Mouse (Mus musculus) MEL (cell line): Measurements from ENCODE around the gene Dusp22.

Experiments
- CHD2 ChIP-seq: IDR thresholded peaks from 2 replicates; pipeline ENCODE4 v1.6.1; 2011; ENCODE audit warnings: low read length, improper control_type of control experiment
- CTCF ChIP-seq, 3 experiments: IDR thresholded peaks in 2 of 3; conservative IDR thresholded peaks in 1 of 3; 2 replicates each; pipeline ENCODE4 v1.5.1; 2011 to 2012; ENCODE audit warnings: low read length in 3 of 3, low read depth in 2 of 3, mild to moderate bottlenecking in 2 of 3, improper control_type of control experiment in 1 of 3, inconsistent platforms in 1 of 3, mixed read lengths in 1 of 3, moderate library complexity in 1 of 3; ENCODE audit not compliant: control insufficient read depth in 1 of 3, insufficient read depth in 1 of 3, poor library complexity in 1 of 3, severe bottlenecking in 1 of 3
- EP300 ChIP-seq, 2 experiments: IDR thresholded peaks; 2 replicates each; pipeline ENCODE4 v1.6.1; 2011; ENCODE audit warnings: improper control_type of control experiment in 2 of 2, low read length in 2 of 2, low read depth in 1 of 2, mild to moderate bottlenecking in 1 of 2
- GABPA ChIP-seq: IDR thresholded peaks from 2 replicates; pipeline ENCODE4 v1.6.1; 2012; ENCODE audit warnings: low read depth, mild to moderate bottlenecking, inconsistent platforms, low read length, improper control_type of control experiment, moderate library complexity
- HCFC1 ChIP-seq: IDR thresholded peaks from 2 replicates; pipeline ENCODE4 v1.6.1; 2012; ENCODE audit warnings: low read depth, mild to moderate bottlenecking, inconsistent platforms, low read length, improper control_type of control experiment, moderate library complexity
- MAFK ChIP-seq: IDR thresholded peaks from 2 replicates; pipeline ENCODE4 v1.6.1; 2011; ENCODE audit warnings: low read depth, mild to moderate bottlenecking, low read length, improper control_type of control experiment, borderline replicate concordance
- MEF2A ChIP-seq: IDR thresholded peaks from 2 replicates; pipeline ENCODE4 v1.6.1; 2014; ENCODE audit warnings: low read depth, mild to moderate bottlenecking, inconsistent platforms, low read length, improper control_type of control experiment; ENCODE audit not compliant: poor library complexity, insufficient replicate concordance, severe bottlenecking; ENCODE audit errors: extremely low read depth
- POLR2A ChIP-seq, 2 experiments: IDR thresholded peaks; 2 replicates each; pipeline ENCODE4 v1.6.1; 2011 to 2012; ENCODE audit warnings: low read length in 2 of 2, mild to moderate bottlenecking in 2 of 2, control low read depth in 1 of 2, improper control_type of control experiment in 1 of 2, low read depth in 1 of 2, moderate library complexity in 1 of 2; ENCODE audit not compliant: control insufficient read depth in 1 of 2, insufficient read depth in 1 of 2, poor library complexity in 1 of 2
- RAD21 ChIP-seq: IDR thresholded peaks from 2 replicates; pipeline ENCODE4 v1.6.1; 2011; ENCODE audit warnings: mild to moderate bottlenecking, low read depth, low read length, improper control_type of control experiment
- TCF12 ChIP-seq: IDR thresholded peaks from 2 replicates; pipeline ENCODE4 v1.6.1; 2014; ENCODE audit warnings: low read depth, mild to moderate bottlenecking, inconsistent platforms, low read length, improper control_type of control experiment, moderate library complexity
- UBTF ChIP-seq: IDR thresholded peaks from 2 replicates; pipeline ENCODE4 v1.6.1; 2012; ENCODE audit warnings: low read depth, mild to moderate bottlenecking, inconsistent platforms, low read length, improper control_type of control experiment, moderate library complexity, borderline replicate concordance; ENCODE audit not compliant: insufficient read depth
- USF2 ChIP-seq, 2 experiments: IDR thresholded peaks; 2 replicates each; pipeline ENCODE4 v1.6.1; 2011 to 2012; ENCODE audit warnings: improper control_type of control experiment in 2 of 2, low read length in 2 of 2, borderline replicate concordance in 1 of 2, inconsistent platforms in 1 of 2, low read depth in 1 of 2, mild to moderate bottlenecking in 1 of 2; ENCODE audit not compliant: insufficient read depth in 1 of 2

DNA sequence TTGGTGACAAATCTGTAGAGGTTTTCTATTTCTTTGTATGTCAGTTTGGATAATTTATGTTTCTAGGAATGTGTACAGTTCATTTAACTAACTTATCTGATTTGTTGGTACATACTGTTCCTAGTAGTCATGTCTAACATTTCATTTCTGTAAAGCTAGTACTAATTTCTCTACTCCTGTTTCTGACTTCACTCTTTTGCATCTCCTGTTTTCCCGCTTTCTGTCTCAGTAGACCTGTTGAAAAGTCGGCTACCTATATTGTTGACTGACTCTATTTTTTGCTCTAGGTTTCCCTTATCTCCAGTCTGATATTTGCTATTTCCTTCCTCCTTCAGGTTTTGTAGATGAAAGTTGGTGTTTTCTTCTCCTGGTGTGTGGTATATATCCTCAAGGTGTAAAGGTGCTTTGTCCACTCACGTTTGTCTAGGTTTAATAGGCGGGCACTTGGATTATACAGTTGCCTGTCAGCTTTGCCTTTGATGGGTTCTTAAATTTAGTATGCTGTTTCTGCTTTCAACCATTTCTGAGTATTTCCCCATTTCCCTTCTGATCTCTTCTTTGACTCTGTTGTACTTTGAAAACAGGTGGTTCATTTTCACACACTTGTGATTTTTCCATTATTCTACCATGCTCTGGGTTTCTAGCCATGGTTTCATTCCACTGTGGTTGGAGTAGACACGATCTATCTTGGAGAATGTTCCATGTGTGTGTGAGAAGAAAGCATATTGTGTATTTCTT, 21.3 kb upstream of the Dusp22 start:
- TF ChIP-seq TCF12 (no peak), GABPA (no peak), UBTF (no peak), MEF2A (no peak), MAFK (no peak), RAD21 (no peak), POLR2A (IDR thresholded peaks at IDR 0.05; ENCODE audit: control insufficient read depth in 1 of 2, insufficient read depth in 1 of 2, low read depth in 1 of 2, low read length in 2 of 2, poor library complexity in 1 of 2) (no peak), USF2 (IDR thresholded peaks at IDR 0.05; ENCODE audit: borderline replicate concordance in 1 of 2, insufficient read depth in 1 of 2, low read depth in 1 of 2, low read length in 2 of 2) (no peak), CTCF (IDR thresholded peaks at IDR 0.05 in 2 of 3, conservative IDR thresholded peaks at IDR 0.05 in 1 of 3; ENCODE audit: control insufficient read depth in 1 of 3, insufficient read depth in 1 of 3, low read depth in 2 of 3, low read length in 3 of 3, poor library complexity in 1 of 3, severe bottlenecking in 1 of 3) (no peak), EP300 (IDR thresholded peaks at IDR 0.05; ENCODE audit: low read depth in 1 of 2, low read length in 2 of 2) (no peak), HCFC1 (no peak), CHD2 (no peak)
